Mouse (Mus musculus) T-helper 2 cell (primary cell): ENCODE results near the gene Osr1.

Experiments used
- in situ Hi-C: fragments of 300-600 bp; cut with MboI, MseI; formaldehyde crosslinking; loops from one replicate; pipeline ENCODE4 v1.15.1; 2025; ENCODE audit warnings: high pct_unique_total_duplicates

Osr1 gene

DNA sequence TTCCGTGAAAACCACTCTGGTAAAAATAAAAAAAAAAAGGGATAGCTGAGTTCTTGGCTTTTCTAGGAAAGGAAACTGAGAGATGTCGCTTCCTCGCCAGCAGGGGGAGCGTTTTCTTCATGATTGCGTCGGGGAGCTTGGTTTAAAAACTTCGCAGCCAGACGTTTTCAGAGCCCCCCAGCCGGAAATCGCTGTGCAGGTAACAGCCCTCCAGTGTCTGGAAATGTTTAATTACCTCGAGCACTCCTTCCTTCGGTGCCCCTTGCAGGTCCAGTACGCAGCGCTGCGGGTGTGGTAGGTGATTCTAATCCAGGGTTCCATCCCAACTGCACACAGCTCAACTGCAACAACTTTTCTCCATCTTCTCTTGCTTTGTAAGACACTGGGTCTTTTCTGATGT, at the start of gene Osr1:
Gene Osr1, plus strand, starts transcription at position 146 of the 400 bp plus-strand sequence.
- in situ Hi-C loops = loop anchor here (25.0 kb wide), 2 partner anchors 783 to 867 kb away; no protein-coding TSS in a partner anchor

- in situ Hi-C loops = loop anchor here (25.0 kb wide), 2 partner anchors 763 to 887 kb away; no protein-coding TSS in a partner anchor
Measured at GRCm38 (mm10) chr12:9550328-9550727, 19.6 kb upstream of the Osr1 start.

GRCm38 (mm10) chr12:9564956-9565355, 5.0 kb upstream of the Osr1 start:
- in situ Hi-C loops = loop anchor here (25.0 kb wide), 2 partner anchors 778 to 872 kb away; no protein-coding TSS in a partner anchor

- in situ Hi-C loops = loop anchor here (25.0 kb wide), 2 partner anchors 783 to 867 kb away; no protein-coding TSS in a partner anchor
Measured at GRCm38 (mm10) chr12:9570496-9570995, 630 bp downstream of the Osr1 start.

- in situ Hi-C loops = loop anchor here (25.0 kb wide), 2 partner anchors 784 to 866 kb away; no protein-coding TSS in a partner anchor
Measured at GRCm38 (mm10) chr12:9571276-9571940, 1.5 kb downstream of the Osr1 start.

- in situ Hi-C loops = loop anchor here (25.0 kb wide), 2 partner anchors 785 to 865 kb away; no protein-coding TSS in a partner anchor
Measured at GRCm38 (mm10) chr12:9572022-9572421, 2.1 kb downstream of the Osr1 start.

DNA sequence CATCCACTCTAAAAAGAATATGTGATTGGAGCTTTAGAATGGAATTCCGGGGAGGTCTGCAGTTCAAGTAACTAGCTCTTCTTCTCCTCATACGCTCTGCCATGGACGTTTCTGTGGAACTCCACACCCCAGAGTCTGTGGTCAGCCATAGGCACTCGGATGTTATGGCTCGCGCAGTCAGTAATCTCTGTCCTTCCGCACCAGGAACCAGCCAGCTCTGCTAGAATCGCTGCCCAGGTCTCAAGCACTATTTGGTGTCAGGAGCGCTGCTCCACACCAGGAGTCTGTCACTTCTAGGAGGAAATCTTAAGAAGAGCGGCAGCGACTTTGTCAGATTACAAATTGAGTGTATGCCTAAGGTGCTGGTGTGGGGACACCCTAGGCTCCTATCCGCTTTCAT, 3.8 kb downstream of the Osr1 start:
- in situ Hi-C loops = loop anchor here (25.0 kb wide), 2 partner anchors 786 to 864 kb away; no protein-coding TSS in a partner anchor

DNA sequence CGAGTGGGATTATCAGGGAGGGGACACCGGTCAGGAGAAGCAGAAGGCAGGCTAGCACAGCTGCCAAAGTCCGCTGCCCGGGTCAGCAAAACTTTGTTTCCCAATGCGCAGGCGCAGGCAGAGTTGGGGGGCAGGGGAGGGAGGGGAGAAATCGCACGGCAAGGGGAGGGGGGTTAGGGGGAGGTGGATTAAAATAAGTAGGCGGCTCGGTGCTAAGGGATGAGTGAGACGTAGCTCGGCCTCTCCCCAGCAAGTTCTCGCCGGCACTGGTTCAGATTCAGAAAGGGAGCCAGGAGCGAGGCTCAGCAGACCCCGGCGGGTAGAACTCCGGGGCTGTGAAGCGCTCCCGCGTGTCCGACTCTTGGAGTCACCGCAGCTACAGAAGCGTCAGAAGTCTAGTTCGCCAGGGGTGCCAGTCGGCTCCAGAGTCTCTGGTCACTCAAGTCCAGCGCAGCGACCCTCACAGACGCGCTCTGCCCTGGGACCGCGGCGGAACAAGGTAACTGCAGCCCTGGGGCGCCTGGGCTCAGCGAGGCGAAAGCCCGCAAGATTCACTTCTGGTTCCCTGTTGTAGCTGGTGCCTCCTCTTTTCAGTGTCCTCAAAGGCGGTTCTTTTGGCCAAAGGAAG, 4.4 kb downstream of the Osr1 start:
- in situ Hi-C loops = loop anchor here (25.0 kb wide), 2 partner anchors 787 to 863 kb away; no protein-coding TSS in a partner anchor

DNA sequence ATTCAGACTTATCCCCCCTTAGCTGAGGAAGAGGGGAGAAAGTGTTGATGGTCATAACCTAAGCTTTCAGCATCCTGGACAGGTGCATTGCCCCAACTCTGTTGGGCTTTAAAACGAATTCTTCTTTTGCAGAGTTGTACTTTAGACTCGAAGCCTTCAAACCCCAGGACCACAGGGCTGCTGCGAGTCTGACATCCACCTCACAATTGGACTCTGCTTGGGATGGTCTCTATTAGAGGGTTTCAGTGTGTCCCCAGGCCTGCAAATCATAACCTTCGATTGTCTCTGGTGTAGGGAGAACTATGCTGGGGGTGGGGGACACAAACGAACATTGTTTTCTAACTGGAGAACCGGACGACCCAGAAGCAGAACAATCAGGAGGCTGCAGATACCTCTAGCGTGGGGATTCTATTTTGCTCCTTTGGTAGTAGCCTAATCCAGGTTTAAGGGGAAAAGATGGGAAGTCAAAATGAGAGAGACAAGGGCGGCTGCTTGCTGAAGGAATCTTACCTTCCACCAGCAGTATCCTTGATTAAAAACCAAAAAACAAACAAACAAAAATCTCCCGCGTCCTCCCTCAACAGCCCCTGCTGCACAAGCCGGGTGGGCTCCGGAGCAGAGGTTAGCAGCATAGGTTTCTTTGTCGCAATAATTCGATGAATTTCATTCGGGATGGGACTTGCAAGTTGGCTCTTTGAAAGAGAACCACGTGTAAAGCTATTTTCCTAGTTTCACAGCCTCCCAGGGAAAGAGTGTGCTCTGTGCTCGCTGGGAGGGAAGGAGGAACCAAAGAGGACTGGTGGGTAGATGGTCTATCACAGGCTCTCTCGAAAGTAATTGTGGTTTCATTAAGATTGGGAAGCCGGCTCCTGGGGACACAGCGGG, 5.5 kb downstream of the Osr1 start:
- in situ Hi-C loops = no loop called here

GRCm38 (mm10) chr12:9576043-9576538, 6.2 kb downstream of the Osr1 start:
- in situ Hi-C loops = no loop called here

DNA sequence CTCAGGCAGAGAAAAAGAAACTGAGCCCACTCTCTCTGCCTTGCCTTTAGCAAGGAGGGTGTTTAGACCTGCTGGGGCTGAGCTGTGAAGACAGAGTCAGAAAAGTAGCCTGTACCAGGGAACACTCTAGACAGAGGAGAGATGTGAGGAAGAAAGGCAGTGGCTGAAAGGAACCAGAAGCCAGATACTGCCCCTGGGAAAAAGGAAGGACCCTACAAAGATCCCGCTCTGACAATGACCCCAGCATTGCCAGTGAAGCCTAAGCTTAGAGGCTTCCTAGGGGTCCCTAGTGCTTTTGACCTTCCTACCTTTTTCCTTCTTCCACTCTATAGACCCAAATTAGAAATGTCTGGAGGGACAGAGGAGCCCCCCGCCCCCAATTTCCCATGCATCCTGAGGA, 7.7 kb downstream of the Osr1 start:
- in situ Hi-C loops = no loop called here

- in situ Hi-C loops = no loop called here
Measured at GRCm38 (mm10) chr12:9578591-9578990, 8.7 kb downstream of the Osr1 start.

- in situ Hi-C loops = no loop called here
Measured at GRCm38 (mm10) chr12:9579301-9580030, 9.6 kb downstream of the Osr1 start.

- in situ Hi-C loops = no loop called here
Measured at GRCm38 (mm10) chr12:9580041-9580905, 10.4 kb downstream of the Osr1 start.

- in situ Hi-C loops = no loop called here
Measured at GRCm38 (mm10) chr12:9581011-9581410, 11.1 kb downstream of the Osr1 start.

DNA sequence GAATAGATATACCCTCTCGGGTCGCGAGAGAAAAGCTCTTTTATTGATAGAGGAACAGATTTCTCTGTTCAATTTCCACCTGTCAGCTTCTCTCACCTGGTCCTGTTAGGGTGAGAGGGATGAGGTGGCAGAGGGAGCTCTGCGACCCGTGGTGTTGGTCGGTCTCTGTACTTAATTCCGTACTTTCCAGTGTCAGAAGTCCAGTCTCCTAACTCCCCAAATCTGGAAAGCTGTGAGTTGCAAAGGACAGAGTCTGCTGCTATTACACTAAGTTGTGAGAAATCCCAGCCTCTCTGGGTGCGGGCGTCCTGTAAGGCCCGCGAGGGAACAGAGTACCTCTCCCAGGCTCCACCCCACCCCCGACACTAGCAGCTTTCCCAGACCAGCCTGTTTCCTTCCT, 11.6 kb downstream of the Osr1 start:
- in situ Hi-C loops = no loop called here

- in situ Hi-C loops = no loop called here
Measured at GRCm38 (mm10) chr12:9582248-9582995, 12.5 kb downstream of the Osr1 start.

DNA sequence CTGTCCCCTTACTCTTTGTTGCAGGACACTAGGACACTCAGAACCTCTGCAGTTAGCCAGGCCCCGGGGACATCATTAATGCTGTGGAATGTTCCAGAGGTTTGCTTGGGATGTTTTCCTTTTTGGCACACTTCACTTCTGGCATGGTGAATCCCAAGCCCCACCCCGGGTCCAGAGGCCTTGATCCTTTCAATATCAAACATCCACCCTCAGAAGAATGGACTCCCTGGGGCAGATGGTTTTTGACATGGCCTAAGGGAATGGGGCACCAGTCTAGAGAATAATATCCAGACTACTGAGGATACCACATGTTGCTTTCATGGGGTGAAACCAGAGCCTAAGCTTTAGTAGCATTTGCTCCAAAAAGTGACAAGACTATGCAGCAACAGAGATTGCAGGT, 13.5 kb downstream of the Osr1 start:
- in situ Hi-C loops = no loop called here
